Mouse (Mus musculus) cerebellum, adult 2 months (tissue): ENCODE measurements at regions not wholly inside any gene's neighbourhood (a gene's known extent, or its start where the extent isn't known, plus 50 kb on each side); places are given as distances from the start of the nearest gene placed in this dataset.

Source experiments
- CTCF ChIP-seq: fragments of 200-500 bp; IDR thresholded peaks from 2 replicates; pipeline ENCODE4 v1.5.1; 2011; ENCODE audit warnings: low read depth, mild to moderate bottlenecking, control low read depth, low read length, moderate library complexity, borderline replicate concordance; ENCODE audit not compliant: insufficient read depth
- POLR2A ChIP-seq: fragments of 200-500 bp; IDR thresholded peaks from 2 replicates; pipeline ENCODE4 v1.6.1; 2011; ENCODE audit warnings: low read length, control low read depth, borderline replicate concordance; ENCODE audit not compliant: insufficient read depth

GRCm38 (mm10) chr9:111916684-111917535 is 226.8 kb upstream of the Stac start:
- TF ChIP-seq CTCF (peak; percentile 47; the same call in 1 of the 2 replicates), POLR2A (no peak)
